Mouse (Mus musculus) hindlimb bud, embryonic 11.5 days (tissue): ENCODE results near the gene Glipr2.

Source experiments
- DNase-seq: peaks from one replicate; pipeline ENCODE4 v3.0.0-alpha.2; 2012; ENCODE audit warnings: low read depth, low spot score; ENCODE audit errors: extremely low spot score

The Glipr2 gene

GRCm38 (mm10) chr4:43970393-43971330 lies 13.5 kb downstream of the Glipr2 start:
- DNase-seq: no peak

DNA sequence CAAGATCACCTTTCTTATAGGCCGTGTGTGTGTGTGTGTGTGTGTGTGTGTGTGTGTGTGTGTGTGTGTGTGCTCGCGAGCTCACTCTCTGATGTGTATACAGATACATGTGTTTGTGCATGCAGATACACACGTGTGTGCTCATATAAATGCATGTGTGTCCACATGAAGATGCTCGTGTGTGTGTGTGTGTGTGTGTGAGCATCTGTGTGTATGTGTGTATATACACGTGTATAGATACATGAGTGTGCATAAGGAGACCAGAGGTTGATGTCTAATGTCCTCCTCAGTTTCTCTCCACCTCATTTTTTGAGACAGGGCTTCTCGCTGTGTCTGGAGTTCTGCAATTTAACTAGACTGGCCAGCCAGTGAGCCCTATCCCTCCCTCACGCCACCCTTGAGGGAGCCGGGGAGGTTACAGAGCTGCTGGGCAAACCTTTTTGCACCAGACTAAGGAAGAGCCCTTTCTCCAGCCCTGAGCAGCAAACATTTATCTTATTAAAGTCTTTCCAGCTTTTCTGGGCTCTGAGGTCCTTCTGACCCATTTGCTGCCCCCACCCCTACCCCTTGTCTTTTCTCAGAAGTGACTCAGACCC lies 14.4 kb downstream of the Glipr2 start:
- no peak for DNase-seq

DNA sequence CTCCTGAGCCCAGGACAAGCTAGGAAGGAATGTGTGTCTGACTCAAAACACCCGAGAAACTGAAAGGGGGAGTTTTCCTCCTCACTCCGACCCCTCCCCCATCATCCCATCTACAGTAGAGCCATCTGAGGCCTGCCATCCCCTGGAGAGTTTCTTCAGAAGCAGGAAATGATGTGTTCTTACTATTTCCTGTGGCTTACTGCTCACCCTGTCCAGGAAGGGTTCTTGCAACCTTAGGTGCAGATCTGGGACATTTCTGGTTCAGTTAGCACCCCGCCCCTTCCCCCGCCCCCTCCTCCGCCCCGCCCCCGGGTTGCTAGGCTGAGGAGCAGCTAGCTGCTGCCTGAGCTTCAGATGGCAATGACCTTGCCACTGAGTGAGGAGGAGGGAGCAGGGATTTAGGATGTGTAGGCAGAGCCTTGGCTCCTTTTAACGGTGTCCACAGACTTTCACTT lies 15.0 kb downstream of the Glipr2 start:
- no peak for DNase-seq

- DNase-seq: no peak
Observed at GRCm38 (mm10) chr4:43973526-43973981, 16.4 kb downstream of the Glipr2 start.

DNA sequence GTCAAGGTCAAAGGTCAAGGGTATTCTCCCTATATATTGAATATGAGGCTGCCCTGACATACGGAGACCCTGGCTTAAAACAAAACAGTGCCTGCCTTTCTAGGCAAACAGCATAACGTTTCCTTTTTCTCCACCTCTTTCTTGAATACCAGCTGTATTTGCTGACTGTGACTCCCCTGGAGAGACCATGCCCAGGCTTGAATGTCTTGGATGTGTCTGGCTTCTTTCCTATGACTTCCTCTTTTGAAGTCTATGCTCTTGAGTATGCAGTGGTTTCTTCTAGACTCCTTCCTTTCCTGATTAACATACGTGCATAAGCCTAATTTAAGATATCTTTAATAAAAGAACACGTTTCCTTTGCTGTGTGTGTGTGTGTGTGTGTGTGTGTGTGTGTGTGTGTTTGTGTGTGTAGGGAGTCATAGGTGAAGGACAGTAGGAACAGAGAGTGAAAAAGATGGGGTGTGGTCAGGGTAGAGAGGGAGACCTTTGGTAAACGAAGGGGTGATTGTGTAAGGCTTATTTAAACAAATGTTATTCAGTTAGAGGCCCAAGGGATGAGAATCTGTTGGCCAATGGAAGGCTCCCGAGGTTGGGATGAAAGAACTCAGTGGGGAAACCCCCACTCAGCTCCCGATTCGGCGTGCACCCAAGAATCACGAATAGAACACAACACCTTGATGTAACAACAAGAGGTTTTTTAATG lies 17.9 kb downstream of the Glipr2 start:
- no peak for DNase-seq

- DNase-seq: no peak
Observed at GRCm38 (mm10) chr4:43976223-43976740, 19.1 kb downstream of the Glipr2 start.

DNA sequence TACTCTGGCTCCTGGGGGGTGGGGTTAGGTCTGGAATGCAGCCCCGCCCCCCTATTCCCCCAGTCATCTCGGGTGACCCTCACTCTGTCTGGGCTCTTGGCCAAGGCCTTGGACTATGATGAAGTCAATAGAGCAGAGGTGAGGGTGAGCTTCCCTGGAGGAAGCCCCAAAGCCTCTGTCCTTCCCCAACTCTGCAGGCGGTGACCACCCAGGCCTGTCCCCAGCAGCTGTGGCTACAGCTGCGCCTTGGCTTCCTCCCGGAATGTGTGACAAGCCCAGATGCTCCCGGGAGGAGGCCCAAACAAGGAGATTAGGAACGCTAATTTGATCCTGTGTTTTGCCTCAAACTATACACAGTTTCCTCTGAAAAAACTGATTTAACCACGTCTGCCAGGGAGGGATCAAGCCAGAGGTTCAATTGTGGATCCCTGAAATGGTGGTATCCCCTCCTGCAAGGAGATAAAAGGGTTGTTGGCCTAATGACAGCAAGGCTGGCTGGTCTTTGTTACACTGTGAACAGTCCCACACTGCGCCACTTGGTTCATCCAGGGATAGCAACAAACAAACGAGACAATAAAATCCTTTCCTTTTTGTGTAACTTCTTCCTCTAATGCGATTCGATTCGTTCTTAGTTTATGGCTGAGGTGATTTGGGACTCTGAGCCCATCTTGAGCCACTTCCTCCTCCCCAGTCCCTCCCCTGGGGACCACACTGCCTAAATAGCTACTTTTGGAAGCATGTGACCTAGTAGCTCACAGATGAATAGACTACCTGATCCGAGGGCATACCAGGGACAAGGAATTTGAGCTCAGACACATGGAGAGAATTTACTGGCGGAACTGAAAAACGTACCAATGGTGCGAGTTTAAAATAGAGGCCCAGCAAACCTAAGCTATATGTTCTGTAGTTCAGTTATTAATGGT lies 21.6 kb downstream of the Glipr2 start:
- DNase-seq: no peak

GRCm38 (mm10) chr4:43979746-43980145 lies 22.5 kb downstream of the Glipr2 start:
- no peak for DNase-seq

GRCm38 (mm10) chr4:43980236-43980635 lies 23.0 kb downstream of the Glipr2 start:
- no peak for DNase-seq

DNA sequence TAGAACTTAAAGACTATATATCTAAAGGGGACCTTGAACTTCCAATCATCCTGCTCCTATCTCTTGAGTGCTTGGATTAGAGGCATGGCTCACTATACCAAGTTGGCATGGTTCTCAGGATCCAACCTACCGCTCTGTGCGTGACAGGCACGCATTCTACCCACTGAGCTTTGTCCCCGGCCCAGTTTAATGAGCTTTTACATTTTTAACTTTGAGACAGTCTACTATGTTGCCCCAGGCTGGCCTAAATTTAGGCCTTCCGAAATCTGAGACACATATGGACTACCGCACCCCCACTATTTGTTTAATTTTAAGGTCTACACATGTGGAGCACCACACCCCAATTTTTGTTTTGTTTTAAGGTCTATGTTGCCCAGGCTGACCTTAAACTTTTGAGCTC lies 23.6 kb downstream of the Glipr2 start:
- no peak for DNase-seq

DNA sequence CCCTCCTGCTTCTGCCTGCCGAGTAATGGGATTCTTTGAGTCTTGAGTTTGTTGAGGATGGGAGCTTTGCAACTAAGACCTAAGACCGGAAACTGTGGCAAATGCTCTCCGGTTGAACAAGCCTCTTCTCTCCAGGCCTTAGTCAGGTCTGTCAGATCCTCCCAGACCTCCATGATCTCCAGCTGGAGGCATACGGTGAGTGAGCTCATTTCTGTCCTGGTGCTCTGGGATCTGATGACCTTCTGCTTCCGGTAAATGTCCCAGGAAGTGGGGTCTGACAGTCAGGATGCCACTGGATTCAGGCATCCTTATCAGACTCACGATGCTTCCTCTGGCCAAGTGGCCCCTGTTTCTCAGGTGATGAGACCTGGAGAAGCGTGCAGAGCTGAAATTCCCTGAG lies 24.1 kb downstream of the Glipr2 start:
- DNase-seq: no peak

DNA sequence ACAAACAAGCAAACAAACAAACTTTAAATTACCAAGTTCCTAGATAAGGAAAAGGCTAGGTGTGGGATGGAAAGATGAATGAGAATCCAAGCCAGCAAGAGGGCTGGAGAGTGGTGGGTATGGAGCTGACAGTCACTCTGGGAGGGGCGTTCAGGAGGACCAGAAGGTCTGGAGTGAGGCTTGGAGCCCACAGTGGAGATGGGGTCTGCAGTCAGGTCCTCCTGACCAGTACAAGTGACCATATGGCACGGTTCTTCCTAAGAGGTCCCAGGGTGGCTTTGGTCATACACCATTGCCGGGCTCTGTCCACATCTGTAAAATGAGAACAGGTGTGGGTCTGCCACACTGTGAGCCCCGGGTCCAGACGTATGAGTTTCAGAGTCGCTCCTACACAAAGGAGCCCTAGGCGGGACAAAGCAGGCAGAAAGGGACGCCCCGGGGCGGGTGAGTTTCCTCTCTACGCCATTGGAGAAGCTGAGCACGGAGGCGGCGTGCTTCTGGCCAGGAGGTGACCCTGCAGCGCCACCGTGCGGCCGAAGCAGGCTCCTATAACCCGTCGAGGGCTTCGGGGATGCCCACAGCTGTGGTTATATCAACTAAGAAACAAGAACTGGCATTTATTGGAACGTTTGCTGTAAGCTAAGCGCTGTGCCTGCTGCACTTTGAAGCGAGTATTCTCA lies 25.0 kb downstream of the Glipr2 start:
- DNase-seq: peak; percentile 73

DNA sequence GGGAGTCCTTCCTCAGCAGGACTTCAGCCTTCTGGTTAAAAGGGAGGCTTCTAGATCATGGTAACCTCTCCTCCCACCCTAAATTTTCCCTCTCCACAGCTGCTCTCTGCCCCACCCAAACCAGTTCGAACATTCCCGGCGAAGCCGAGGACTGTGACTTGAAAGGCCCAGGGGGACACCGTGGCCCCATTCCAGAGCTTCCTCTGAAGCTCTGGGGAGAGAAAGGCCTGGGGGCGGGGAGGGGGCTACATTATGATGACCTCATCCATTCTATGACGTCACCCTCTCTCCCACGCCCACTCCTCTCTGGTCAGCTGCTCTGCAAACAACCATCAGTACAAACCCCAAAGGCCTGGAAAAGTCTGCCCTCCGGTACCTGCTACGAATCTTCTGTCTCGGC lies 26.0 kb downstream of the Glipr2 start, which contains the start of gene Ccin:
TSS of gene Ccin (plus strand) at position 303 of the 400 bp plus-strand sequence.
- DNase-seq: no peak

GRCm38 (mm10) chr4:43983756-43984155 lies 26.6 kb downstream of the Glipr2 start:
- DNase-seq: no peak

DNA sequence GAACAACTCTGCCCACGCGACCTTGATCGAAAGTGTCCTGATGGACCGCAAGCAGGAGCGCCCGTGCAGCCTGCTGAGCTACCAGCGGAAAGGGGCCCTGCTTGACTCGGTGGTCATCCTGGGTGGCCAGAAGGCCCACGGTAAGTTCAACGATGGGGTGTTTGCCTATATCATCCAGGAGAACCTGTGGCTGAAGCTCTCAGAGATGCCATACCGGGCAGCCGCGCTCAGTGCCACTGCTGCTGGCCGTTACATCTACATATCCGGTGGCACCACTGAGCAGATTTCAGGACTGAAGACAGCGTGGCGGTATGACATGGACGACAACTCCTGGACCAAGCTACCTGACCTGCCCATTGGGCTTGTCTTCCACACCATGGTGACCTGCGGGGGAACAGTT lies 27.1 kb downstream of the Glipr2 start:
- DNase-seq: no peak

DNA sequence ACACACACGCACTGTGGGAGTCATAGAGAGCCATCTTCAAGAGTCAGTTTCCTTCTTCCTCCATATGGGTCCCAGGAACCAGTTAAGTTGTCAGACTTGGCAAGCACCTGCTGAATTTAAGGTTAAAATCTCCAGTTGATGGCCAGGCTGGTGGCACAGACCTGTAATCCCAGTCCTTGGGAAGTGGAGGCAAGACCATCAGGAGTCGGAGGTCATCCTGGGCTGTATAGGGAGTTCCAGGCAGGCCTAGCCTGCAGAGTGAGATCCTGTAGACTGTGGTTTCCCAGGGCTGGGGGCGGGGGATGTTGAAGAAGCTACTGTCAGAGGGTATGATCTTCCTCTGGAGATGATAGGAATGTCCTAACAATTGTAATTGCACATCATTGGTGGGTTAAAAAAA lies 31.8 kb downstream of the Glipr2 start:
- DNase-seq: no peak

GRCm38 (mm10) chr4:43993072-43993471 lies 35.9 kb downstream of the Glipr2 start:
- no peak for DNase-seq

DNA sequence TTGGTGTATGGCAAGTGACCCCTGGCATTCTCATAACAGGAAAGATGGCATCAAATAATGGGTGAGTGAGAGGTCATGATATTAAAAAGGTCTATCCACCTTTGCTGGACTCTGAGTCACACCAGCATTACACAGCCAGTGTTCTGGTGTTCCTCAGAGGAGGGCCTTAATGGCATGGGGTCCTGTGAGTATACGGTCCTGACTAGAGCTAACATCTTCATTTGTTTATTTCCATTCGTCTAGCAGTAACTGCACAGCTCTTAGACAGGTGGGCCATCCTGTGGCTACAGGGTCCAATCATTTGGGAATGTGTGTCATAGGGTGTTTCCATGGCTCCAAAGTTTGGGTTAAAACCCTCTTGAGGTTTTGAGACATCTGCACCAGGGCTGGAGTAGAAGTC lies 37.1 kb downstream of the Glipr2 start:
- DNase-seq: no peak

- DNase-seq: no peak
Observed at GRCm38 (mm10) chr4:44003622-44004021, 46.4 kb downstream of the Glipr2 start.

GRCm38 (mm10) chr4:44004126-44004525 lies 46.9 kb downstream of the Glipr2 start, which contains the start of gene Clta:
TSS of gene Clta (plus strand) at chr4:44004452.
- no peak for DNase-seq
